Mouse (Mus musculus): ENCODE results near the gene AI467606.

AI467606 gene

GRCm38 (mm10) chr7:127129638-127130037 lies 38.5 kb downstream of the AI467606 start:
- peak; percentile 53 for DNase-seq (ENCODE audit: low spot score)

- no peak for DNase-seq (ENCODE audit: low spot score)
Observed at GRCm38 (mm10) chr7:127133125-127133524, 42.0 kb downstream of the AI467606 start.

- peak; percentile 65 for DNase-seq (ENCODE audit: low spot score)
Observed at GRCm38 (mm10) chr7:127134821-127135447, 43.8 kb downstream of the AI467606 start.

- DNase-seq (ENCODE audit: low spot score): no peak
Observed at GRCm38 (mm10) chr7:127136181-127137071, 45.3 kb downstream of the AI467606 start.

GRCm38 (mm10) chr7:127137262-127138017 lies 46.3 kb downstream of the AI467606 start, which contains the start of gene Spn:
Gene Spn (minus strand): TSS chr7:127137823.
- peak; percentile 80 for DNase-seq (ENCODE audit: low spot score)

GRCm38 (mm10) chr7:127139100-127139499 lies 47.9 kb downstream of the AI467606 start:
- no peak for DNase-seq (ENCODE audit: low spot score)

- DNase-seq (ENCODE audit: low spot score): no peak
Observed at GRCm38 (mm10) chr7:127139562-127139961, 48.4 kb downstream of the AI467606 start.

GRCm38 (mm10) chr7:127140623-127141404 lies 49.7 kb downstream of the AI467606 start:
- no peak for DNase-seq (ENCODE audit: low spot score)

GRCm38 (mm10) chr7:127142214-127142613 lies 51.1 kb downstream of the AI467606 start:
- DNase-seq (ENCODE audit: low spot score): no peak

GRCm38 (mm10) chr7:127142666-127143065 lies 51.5 kb downstream of the AI467606 start:
- DNase-seq (ENCODE audit: low spot score): no peak
